Mouse (Mus musculus): ENCODE measurements around the gene Ndufv1.

- TF ChIP-seq CTCF (IDR thresholded peaks at IDR 0.05; ENCODE audit: insufficient read depth, low read length), result no peak
- TF ChIP-seq POLR2A (IDR thresholded peaks at IDR 0.05; ENCODE audit: borderline replicate concordance, extremely low read depth, low read depth, low read length), result no peak
Measured at GRCm38 (mm10) chr19:4027576-4027975, 15.0 kb upstream of the Ndufv1 start.
